Mouse (Mus musculus): ENCODE results near the gene Tlr8. TPM values are rescaled to one million over a fixed set of nuclear protein-coding genes. Genes with fewer than 3 reads are reported as not detected.
A peak's percentile ranks its signal among the peaks of the same experiment; 100 is the strongest.
"Not testable (repeated sequence)": the region's sequence is repeated elsewhere in the genome, so short reads cannot be mapped to it uniquely, and the experiment has no call there.

Tlr8 gene
- 0.08 and 0.13 TPM in 2 replicates for polyA plus RNA-seq (2015; fragmentation: Nextera tagmentation; extraction: Ambion mirVana)

DNA sequence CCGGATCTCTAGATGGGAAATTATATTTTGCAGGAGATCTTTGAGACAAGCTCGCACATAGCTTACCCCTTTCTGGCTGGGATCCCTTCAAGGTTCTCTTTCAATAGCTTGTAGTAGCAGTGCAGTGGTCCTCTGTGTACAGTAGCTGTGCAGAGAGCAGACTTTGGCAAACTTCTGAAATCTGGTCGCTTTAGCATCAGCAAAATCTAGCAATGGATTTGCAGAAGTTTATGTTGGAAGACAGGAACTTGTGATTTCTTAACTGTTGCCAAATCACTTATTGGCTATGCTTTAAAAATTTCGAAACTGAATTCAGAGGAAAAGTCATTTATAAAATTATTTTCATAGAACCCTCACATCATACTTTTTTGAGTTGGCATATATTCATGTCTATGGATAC is at the start of gene Tlr8:
TSS of gene Tlr8 (minus strand) at position 244 of the 400 bp plus-strand sequence.
- Histone ChIP-seq H3K36me3 (ENCODE audit: poor library complexity, severe bottlenecking) (no peaks in the 10 kb centered on the region), H3K27ac (no peak within 1 kb of the TSS), H3K27me3 (peaks cover 3% of the 10 kb centered on the region; the same call in 1 of the 2 replicates), H3K4me2 (no peak within 1 kb of the TSS), H3K4me1 (no peaks in the 10 kb centered on the region), H3K4me3 (no peak within 1 kb of the TSS), H3K9me3 (replicated peaks) (no peaks in the 10 kb centered on the region), H3K9ac (no peak within 1 kb of the TSS)
- ATAC-seq, result no peak
- WGBS, result 79% methylated on average over 4 of the region's 4 CpGs

- not testable (repeated sequence) for H3K27ac ChIP-seq; H3K4me3 ChIP-seq; H3K9me3 ChIP-seq (replicated peaks); ATAC-seq; H3K36me3 ChIP-seq (ENCODE audit: poor library complexity, severe bottlenecking); H3K4me1 ChIP-seq; H3K9ac ChIP-seq; H3K27me3 ChIP-seq; H3K4me2 ChIP-seq
- WGBS, result 83% methylated on average over 1 of the region's 1 CpGs
These were observed 37.9 kb upstream of the Tlr8 start for GRCm38 (mm10) chrX:167302061-167302460.

DNA sequence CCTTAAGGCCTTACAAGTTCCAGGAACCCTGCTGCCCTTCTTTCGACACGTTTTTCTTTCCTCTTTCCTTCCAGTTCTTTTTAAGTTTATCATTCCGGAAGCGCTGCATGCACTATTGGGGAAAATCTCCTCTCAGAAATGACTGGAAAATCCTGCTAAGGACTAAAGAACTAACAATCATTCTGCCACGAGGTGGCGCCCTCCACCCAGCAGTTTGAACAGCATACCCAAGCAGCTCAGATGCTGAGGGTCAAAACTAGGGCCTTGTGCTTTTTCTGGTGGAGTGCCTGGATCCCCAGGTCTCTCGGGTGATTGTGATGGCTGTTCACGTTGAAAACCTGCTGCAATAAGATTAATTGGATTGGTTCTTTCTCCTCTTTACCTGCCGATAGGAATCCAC is 12.8 kb upstream of the Tlr8 start:
- Histone ChIP-seq H3K4me2 (no peak overlapping the region), H3K4me1 (no peaks in the 10 kb centered on the region), H3K27me3 (no peaks in the 10 kb centered on the region), H3K9ac (no peak overlapping the region), H3K36me3 (ENCODE audit: poor library complexity, severe bottlenecking) (no peaks in the 10 kb centered on the region), H3K27ac (no peak overlapping the region), H3K4me3 (no peak overlapping the region), H3K9me3 (replicated peaks) (no peaks in the 10 kb centered on the region)
- peak; percentile 74; the same call in 1 of the 2 replicates for ATAC-seq
- WGBS, result 19% methylated on average over 9 of the region's 9 CpGs

GRCm38 (mm10) chrX:167276551-167276950 is 12.4 kb upstream of the Tlr8 start:
- WGBS, result 70% methylated on average over 10 of the region's 10 CpGs
- no peak overlapping the region for H3K4me3 ChIP-seq
- H3K4me2 ChIP-seq, result no peak overlapping the region
- no peak overlapping the region for H3K27ac ChIP-seq
- no peaks in the 10 kb centered on the region for H3K27me3 ChIP-seq
- H3K9ac ChIP-seq, result no peak overlapping the region
- H3K4me1 ChIP-seq, result no peaks in the 10 kb centered on the region
- ATAC-seq, result no peak
- H3K36me3 ChIP-seq (ENCODE audit: poor library complexity, severe bottlenecking), result no peaks in the 10 kb centered on the region
- H3K9me3 ChIP-seq (replicated peaks), result no peaks in the 10 kb centered on the region

DNA sequence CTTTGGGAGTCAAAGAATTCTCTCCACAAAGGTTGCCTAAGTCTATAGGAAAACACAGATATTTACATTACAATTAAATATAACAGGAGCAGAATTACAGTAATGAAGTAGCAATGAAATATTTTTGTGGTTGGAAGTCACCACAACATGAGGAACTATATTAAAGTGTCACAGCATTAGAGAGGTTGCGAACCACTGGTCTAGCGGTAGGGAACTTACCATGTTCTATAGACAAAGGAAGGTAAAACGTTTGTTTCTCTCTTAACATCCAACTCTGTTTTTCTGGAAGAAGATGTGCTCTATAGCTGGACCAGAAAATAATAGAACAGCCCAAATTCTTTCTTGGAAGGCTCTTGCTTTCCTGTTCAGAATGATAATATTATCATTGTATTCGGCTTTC is 599 bp downstream of the Tlr8 start:
- no peak overlapping the region for H3K4me3 ChIP-seq
- no peaks in the 10 kb centered on the region for H3K36me3 ChIP-seq (ENCODE audit: poor library complexity, severe bottlenecking)
- no peak for ATAC-seq
- H3K9ac ChIP-seq, result no peak overlapping the region
- H3K4me1 ChIP-seq, result no peaks in the 10 kb centered on the region
- H3K27me3 ChIP-seq, result peaks cover 3% of the 10 kb centered on the region; the same call in 1 of the 2 replicates
- no peak overlapping the region for H3K4me2 ChIP-seq
- H3K9me3 ChIP-seq (replicated peaks), result no peaks in the 10 kb centered on the region
- WGBS, result 85% methylated on average over 4 of the region's 4 CpGs
- no peak overlapping the region for H3K27ac ChIP-seq

- H3K4me3 ChIP-seq, result no peak overlapping the region
- no peaks in the 10 kb centered on the region for H3K36me3 ChIP-seq (ENCODE audit: poor library complexity, severe bottlenecking)
- WGBS, result 95% methylated on average over 3 of the region's 3 CpGs
- H3K4me2 ChIP-seq, result no peak overlapping the region
- H3K9me3 ChIP-seq (replicated peaks), result no peaks in the 10 kb centered on the region
- ATAC-seq, result no peak
- H3K27me3 ChIP-seq, result peaks cover 2% of the 10 kb centered on the region; the same call in 1 of the 2 replicates
- no peak overlapping the region for H3K27ac ChIP-seq
- no peak overlapping the region for H3K9ac ChIP-seq
- H3K4me1 ChIP-seq, result no peaks in the 10 kb centered on the region
These were observed 22.4 kb downstream of the Tlr8 start for GRCm38 (mm10) chrX:167241736-167242135.

DNA sequence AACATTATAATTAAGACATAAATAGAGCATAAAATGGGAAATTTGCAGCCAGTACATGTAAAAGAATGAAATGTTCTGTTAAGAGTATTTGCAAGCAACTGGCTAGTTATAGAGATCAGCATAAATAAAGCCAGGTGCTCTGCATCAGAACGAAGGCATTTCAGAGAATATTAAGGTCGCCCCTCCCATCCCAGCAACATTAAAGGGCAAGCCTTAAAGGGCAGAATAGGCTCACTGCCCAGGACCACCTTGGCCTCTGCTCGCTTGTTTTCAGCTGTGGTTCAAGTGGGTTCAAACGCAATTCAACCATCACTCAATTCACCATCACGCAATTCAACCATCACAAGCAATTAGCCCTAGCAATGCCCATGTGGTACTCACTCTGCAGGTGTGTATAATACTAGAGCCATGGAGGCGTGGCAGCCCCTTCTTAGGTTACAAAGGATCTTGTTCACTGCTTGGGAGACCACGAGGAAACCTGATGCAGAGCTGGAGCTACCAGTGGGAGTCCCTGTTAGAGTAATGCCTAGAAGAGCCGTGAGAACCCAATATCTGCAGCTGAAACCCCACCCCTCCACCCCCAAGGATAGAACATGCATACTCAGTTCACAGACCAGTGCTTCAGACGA is 24.7 kb downstream of the Tlr8 start:
- no peak for ATAC-seq
- no peak overlapping the region for H3K4me3 ChIP-seq
- H3K27me3 ChIP-seq, result peaks cover 5% of the 10 kb centered on the region; the same call in 1 of the 2 replicates
- no peak overlapping the region for H3K9ac ChIP-seq
- H3K9me3 ChIP-seq (replicated peaks), result no peaks in the 10 kb centered on the region
- no peak overlapping the region for H3K27ac ChIP-seq
- WGBS, result 50% methylated on average over 9 of the region's 9 CpGs
- H3K4me1 ChIP-seq, result no peaks in the 10 kb centered on the region
- no peak overlapping the region for H3K4me2 ChIP-seq
- no peaks in the 10 kb centered on the region for H3K36me3 ChIP-seq (ENCODE audit: poor library complexity, severe bottlenecking)

GRCm38 (mm10) chrX:167233104-167233687 is 30.9 kb downstream of the Tlr8 start:
- H3K4me3 ChIP-seq, result no peak overlapping the region
- 27% methylated on average over 9 of the region's 9 CpGs for whole genome bisulfite sequencing
- peaks cover 3% of the 10 kb centered on the region; the same call in 1 of the 2 replicates for H3K27me3 ChIP-seq
- peak; percentile 87 for ATAC-seq
- 0 out of 2 replicates have a peak, but pooled peaks cover 3% of the 10 kb centered on the region for H3K4me1 ChIP-seq
- H3K9me3 ChIP-seq (replicated peaks), result no peaks in the 10 kb centered on the region
- no peaks in the 10 kb centered on the region for H3K36me3 ChIP-seq (ENCODE audit: poor library complexity, severe bottlenecking)
- H3K27ac ChIP-seq, result no peak overlapping the region
- H3K4me2 ChIP-seq, result no peak overlapping the region
- H3K9ac ChIP-seq, result no peak overlapping the region

- peaks cover 3% of the 10 kb centered on the region; the same call in 1 of the 2 replicates for H3K27me3 ChIP-seq
- no peak overlapping the region for H3K4me2 ChIP-seq
- no peak overlapping the region for H3K9ac ChIP-seq
- H3K9me3 ChIP-seq (replicated peaks), result no peaks in the 10 kb centered on the region
- ATAC-seq, result no peak
- H3K27ac ChIP-seq, result no peak overlapping the region
- H3K4me3 ChIP-seq, result no peak overlapping the region
- H3K36me3 ChIP-seq (ENCODE audit: poor library complexity, severe bottlenecking), result no peaks in the 10 kb centered on the region
- 63% methylated on average over 8 of the region's 8 CpGs for WGBS
- 0 out of 2 replicates have a peak, but pooled peaks cover 3% of the 10 kb centered on the region for H3K4me1 ChIP-seq
These were observed 33.0 kb downstream of the Tlr8 start for GRCm38 (mm10) chrX:167231150-167231549.

DNA sequence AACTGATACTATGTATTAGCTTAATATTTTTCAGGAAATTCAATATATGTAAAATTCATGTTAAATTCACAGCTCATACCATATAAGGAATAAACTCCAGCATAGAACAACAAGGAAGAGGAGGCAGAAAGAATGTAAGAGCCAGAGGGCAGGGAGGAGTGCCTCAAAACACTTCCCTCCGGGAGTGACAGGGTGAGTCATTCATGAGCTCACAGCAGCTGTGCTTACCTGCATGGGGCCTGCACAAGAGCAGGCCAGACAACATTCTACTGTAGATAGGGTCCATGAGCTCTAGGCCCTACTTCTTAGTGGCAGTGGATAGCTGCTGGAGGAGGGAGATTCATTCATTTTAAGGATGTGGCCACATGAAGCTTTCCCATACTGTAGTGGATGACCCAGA is 34.3 kb downstream of the Tlr8 start:
- 73% methylated on average over 1 of the region's 1 CpGs for WGBS
- H3K9ac ChIP-seq, result no peak overlapping the region
- H3K4me3 ChIP-seq, result no peak overlapping the region
- H3K4me2 ChIP-seq, result no peak overlapping the region
- no peak overlapping the region for H3K27ac ChIP-seq
- no peak for ATAC-seq
- H3K36me3 ChIP-seq (ENCODE audit: poor library complexity, severe bottlenecking), result no peaks in the 10 kb centered on the region
- H3K27me3 ChIP-seq, result peaks cover 3% of the 10 kb centered on the region; the same call in 1 of the 2 replicates
- 0 out of 2 replicates have a peak, but pooled peaks cover 3% of the 10 kb centered on the region for H3K4me1 ChIP-seq
- no peaks in the 10 kb centered on the region for H3K9me3 ChIP-seq (replicated peaks)

DNA sequence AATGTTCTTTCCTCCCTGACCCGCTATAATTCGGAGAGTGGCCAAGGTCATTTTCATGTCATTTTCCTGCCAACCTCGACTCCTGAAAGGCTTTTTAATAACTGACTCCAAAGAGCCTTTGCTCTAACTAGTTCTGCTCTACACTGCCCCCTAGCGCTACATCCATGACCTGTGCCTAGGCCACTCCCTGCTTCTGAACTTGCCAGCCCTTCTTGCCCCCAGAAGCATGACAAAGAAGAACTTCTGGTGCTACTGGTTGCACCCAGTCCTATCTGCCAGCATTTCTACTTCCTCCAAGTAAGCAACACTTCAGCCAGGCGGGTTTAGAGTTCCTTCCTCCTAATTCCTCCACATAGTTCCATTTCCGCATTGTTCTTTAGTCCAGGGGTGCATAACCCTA is 34.9 kb downstream of the Tlr8 start:
- no peak overlapping the region for H3K4me3 ChIP-seq
- H3K9ac ChIP-seq, result no peak overlapping the region
- H3K27ac ChIP-seq, result no peak overlapping the region
- H3K4me2 ChIP-seq, result no peak overlapping the region
- H3K9me3 ChIP-seq (replicated peaks), result no peaks in the 10 kb centered on the region
- 47% methylated on average over 6 of the region's 6 CpGs for WGBS
- H3K27me3 ChIP-seq, result no peaks in the 10 kb centered on the region; the same call in 1 of the 2 replicates
- ATAC-seq, result no peak
- no peaks in the 10 kb centered on the region for H3K36me3 ChIP-seq (ENCODE audit: poor library complexity, severe bottlenecking)
- H3K4me1 ChIP-seq, result 0 out of 2 replicates have a peak, but pooled peaks cover 3% of the 10 kb centered on the region

DNA sequence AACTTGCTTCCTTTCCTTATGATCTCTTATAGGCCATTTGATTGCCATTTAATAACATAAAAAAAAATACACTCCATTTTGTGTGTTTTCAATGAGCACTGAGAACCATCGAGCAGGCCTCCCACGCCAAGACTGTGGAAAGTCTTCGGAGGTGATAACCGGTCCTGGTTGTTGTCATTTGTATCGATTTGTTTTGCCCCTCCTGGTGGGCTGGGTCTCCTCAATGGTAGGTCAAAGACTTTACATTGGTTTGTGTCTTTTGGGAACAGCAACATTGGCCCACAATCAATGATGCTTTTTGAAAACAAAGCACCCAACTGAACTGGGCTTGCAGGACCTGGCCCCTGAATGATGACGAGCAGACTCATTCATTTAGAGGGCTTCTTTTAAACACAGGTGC is 36.4 kb downstream of the Tlr8 start:
- no peaks in the 10 kb centered on the region for H3K36me3 ChIP-seq (ENCODE audit: poor library complexity, severe bottlenecking)
- H3K4me3 ChIP-seq, result no peak overlapping the region
- 0 out of 2 replicates have a peak, but pooled peaks cover 3% of the 10 kb centered on the region for H3K4me1 ChIP-seq
- H3K9ac ChIP-seq, result no peak overlapping the region
- H3K27ac ChIP-seq, result no peak overlapping the region
- no peak overlapping the region for H3K4me2 ChIP-seq
- 97% methylated on average over 6 of the region's 6 CpGs for WGBS
- H3K27me3 ChIP-seq, result no peaks in the 10 kb centered on the region; the same call in 1 of the 2 replicates
- no peak for ATAC-seq
- no peaks in the 10 kb centered on the region for H3K9me3 ChIP-seq (replicated peaks)
